Mouse (Mus musculus): ENCODE data around the gene Cyp1a1.
A peak's percentile ranks its signal among the peaks of the same experiment; 100 is the strongest.

Cyp1a1 gene

GRCm38 (mm10) chr9:57687751-57688150, at the start of gene Cyp1a1:
Cyp1a1 (plus strand) TSS chr9:57687928.
- DNase-seq (ENCODE audit: low spot score) = no peak

GRCm38 (mm10) chr9:57638651-57639459, 48.9 kb upstream of the Cyp1a1 start:
- no peak for DNase-seq (ENCODE audit: low spot score)

GRCm38 (mm10) chr9:57639661-57640328, 47.9 kb upstream of the Cyp1a1 start:
- no peak for DNase-seq (ENCODE audit: low spot score)

- no peak for DNase-seq (ENCODE audit: low spot score)
These were observed 47.3 kb upstream of the Cyp1a1 start for GRCm38 (mm10) chr9:57640384-57640783.

GRCm38 (mm10) chr9:57641022-57641421, 46.7 kb upstream of the Cyp1a1 start:
- no peak for DNase-seq (ENCODE audit: low spot score)

- DNase-seq (ENCODE audit: low spot score) = no peak
These were observed 45.8 kb upstream of the Cyp1a1 start for GRCm38 (mm10) chr9:57641775-57642550.

GRCm38 (mm10) chr9:57643169-57643855, 44.4 kb upstream of the Cyp1a1 start:
- DNase-seq (ENCODE audit: low spot score) = no peak

GRCm38 (mm10) chr9:57643856-57644180, 43.9 kb upstream of the Cyp1a1 start:
- DNase-seq (ENCODE audit: low spot score) = no peak

GRCm38 (mm10) chr9:57644442-57644943, 43.2 kb upstream of the Cyp1a1 start:
- DNase-seq (ENCODE audit: low spot score) = no peak

GRCm38 (mm10) chr9:57644944-57645893, 42.5 kb upstream of the Cyp1a1 start:
- peak; percentile 96 for DNase-seq (ENCODE audit: low spot score)

- DNase-seq (ENCODE audit: low spot score) = no peak
These were observed 41.1 kb upstream of the Cyp1a1 start for GRCm38 (mm10) chr9:57646551-57647103.

- no peak for DNase-seq (ENCODE audit: low spot score)
These were observed 40.2 kb upstream of the Cyp1a1 start for GRCm38 (mm10) chr9:57647286-57648108.

GRCm38 (mm10) chr9:57650130-57650785, 37.5 kb upstream of the Cyp1a1 start:
- DNase-seq (ENCODE audit: low spot score) = no peak

GRCm38 (mm10) chr9:57650786-57651311, 36.9 kb upstream of the Cyp1a1 start:
- DNase-seq (ENCODE audit: low spot score) = no peak

GRCm38 (mm10) chr9:57652351-57652750, 35.4 kb upstream of the Cyp1a1 start:
- no peak for DNase-seq (ENCODE audit: low spot score)

GRCm38 (mm10) chr9:57652855-57653254, 34.9 kb upstream of the Cyp1a1 start:
- DNase-seq (ENCODE audit: low spot score) = peak; percentile 41

- DNase-seq (ENCODE audit: low spot score) = no peak
These were observed 34.4 kb upstream of the Cyp1a1 start, which contains the start of gene Csk for GRCm38 (mm10) chr9:57653283-57653682. Csk (minus strand) TSS chr9:57653631.

- no peak for DNase-seq (ENCODE audit: low spot score)
These were observed 32.8 kb upstream of the Cyp1a1 start for GRCm38 (mm10) chr9:57654966-57655365.

- peak; percentile 99 for DNase-seq (ENCODE audit: low spot score)
These were observed 32.0 kb upstream of the Cyp1a1 start for GRCm38 (mm10) chr9:57655749-57656148.

Measured in retina, embryonic 14.5 days (tissue).